ENCODE assay signal across 8 mouse cellular contexts in the genomic region with DNA sequence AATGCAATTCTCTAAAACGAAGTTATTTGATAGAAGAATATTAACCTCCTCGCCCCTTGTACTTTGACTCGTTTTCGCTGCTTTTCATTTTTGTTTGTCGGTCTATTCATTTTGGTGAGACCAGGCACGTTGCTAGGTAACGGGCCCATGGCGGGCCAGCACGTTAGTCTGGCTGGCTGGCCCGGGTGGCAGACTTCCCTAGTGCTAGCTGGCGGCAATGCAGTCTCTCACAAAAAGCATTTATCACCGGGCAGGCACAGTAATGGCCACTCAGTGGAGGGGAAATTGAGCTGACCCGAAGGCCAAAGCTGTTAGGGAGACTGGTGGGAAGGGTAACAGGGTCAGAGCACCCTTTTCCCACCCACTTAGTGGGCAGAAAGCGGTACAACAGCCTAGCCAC.
DNase-seq lines count a peak whose midpoint lies in the region; ATAC-seq and TF ChIP-seq lines count a peak whose summit lies in the region.

No protein-coding gene starts in this region.

- H3K9ac ChIP-seq in kidney, postnatal 0 days (ENCODE audit: low read depth, low read length), result no peak overlapping the region
- no peak overlapping the region for H3K9ac ChIP-seq in limb, embryonic 13.5 days

- peak; percentile 68; the same call in 1 of the 2 replicates for ATAC-seq in kidney, postnatal 0 days (replicated peaks; ENCODE audit: low FRiP score, low read depth)
- ATAC-seq in limb, embryonic 13.5 days (ENCODE audit: low FRiP score, low read depth), result peak; percentile 51; the same call in 1 of the 2 replicates

- no peak overlapping the region for H3K27ac ChIP-seq in kidney, postnatal 0 days
- H3K27ac ChIP-seq in limb, embryonic 13.5 days, result no peak overlapping the region

- peak; percentile 52 for DNase-seq in gastrocnemius, postnatal 14 days
- DNase-seq in gastrocnemius, postnatal 25 days, result no peak
- DNase-seq in cerebellum, postnatal 14 days, result peak; percentile 86 to 89
- peak; percentile 36 to 48 for DNase-seq in frontal cortex, postnatal 14 days (ENCODE audit: low spot score in 2 of 2)
- peak; percentile 50 for DNase-seq in kidney, postnatal 0 days (ENCODE audit: low spot score)
- DNase-seq in right cerebral cortex, postnatal 25 days, result peak; percentile 61
- no peak for DNase-seq in thymus, postnatal 0 days (ENCODE audit: low spot score)

- peak overlapping the region; percentile 36 for H3K4me2 ChIP-seq in kidney, postnatal 0 days (ENCODE audit: low read length)
- H3K4me2 ChIP-seq in limb, embryonic 13.5 days (replicated peaks), result peak overlapping the region; percentile 49

- WGBS in kidney, postnatal 0 days, result 6% methylated on average over 14 of the region's 14 CpGs
- WGBS in limb, embryonic 13.5 days, result 6% methylated on average over 14 of the region's 14 CpGs

- TF ChIP-seq CTCF in kidney, postnatal 0 days (IDR thresholded peaks at IDR 0.05; ENCODE audit: low read depth), result peak; percentile 16; the same call in 1 of the 2 replicates

- no peaks in the 10 kb centered on the region for H3K4me1 ChIP-seq in kidney, postnatal 0 days (replicated peaks; ENCODE audit: insufficient read depth, low read length)
- peaks cover 21% of the 10 kb centered on the region for H3K4me1 ChIP-seq in limb, embryonic 13.5 days

- no peaks in the 10 kb centered on the region for H3K27me3 ChIP-seq in kidney, postnatal 0 days (ENCODE audit: insufficient read depth, low read length)
- H3K27me3 ChIP-seq in limb, embryonic 13.5 days, result peaks cover 7% of the 10 kb centered on the region

- H3K9me3 ChIP-seq in kidney, postnatal 0 days (replicated peaks; ENCODE audit: low read length), result no peaks in the 10 kb centered on the region
- H3K9me3 ChIP-seq in limb, embryonic 13.5 days, result no peaks in the 10 kb centered on the region

- no peaks in the 10 kb centered on the region for H3K36me3 ChIP-seq in kidney, postnatal 0 days (ENCODE audit: insufficient read depth, low read length)
- no peaks in the 10 kb centered on the region for H3K36me3 ChIP-seq in limb, embryonic 13.5 days

- H3K4me3 ChIP-seq in kidney, postnatal 0 days (replicated peaks; ENCODE audit: low read depth, low read length), result no peak overlapping the region
- no peak overlapping the region for H3K4me3 ChIP-seq in limb, embryonic 13.5 days

- intact Hi-C loops in gastrocnemius, postnatal 14 days (cut with DNase I; ENCODE audit: low total_unique reads), result no loop called here

Comparison
In these comparisons a context has a peak if more than half of its experiments do, and no peak if none do; other contexts are left out.
1. DNase-seq: peak in gastrocnemius, postnatal 14 days (single experiment), cerebellum, postnatal 14 days (2 of 2), frontal cortex, postnatal 14 days (2 of 2), kidney, postnatal 0 days (single experiment) and right cerebral cortex, postnatal 25 days (single experiment); none in gastrocnemius, postnatal 25 days (single experiment) and thymus, postnatal 0 days (single experiment).